Mouse (Mus musculus) olfactory bulb, adult 2 months (tissue): Measurements from ENCODE around the gene Ldlr. TPM values are rescaled to one million over a fixed set of nuclear protein-coding genes. Genes with fewer than 3 reads are reported as not detected.

Experiments used
- H3K27ac ChIP-seq: fragments of 200-500 bp; 2 replicates; pipeline ENCODE4 v1.5.1; 2012; ENCODE audit warnings: low read depth, low read length; ENCODE audit not compliant: insufficient read depth
- H3K4me1 ChIP-seq: fragments of 200-500 bp; 2 replicates; pipeline ENCODE4 v1.6.1; 2012; ENCODE audit warnings: low read length; ENCODE audit not compliant: control insufficient read depth, insufficient read depth
- H3K4me3 ChIP-seq: fragments of 200-500 bp; 2 replicates; pipeline ENCODE4 v1.5.1; 2012; ENCODE audit warnings: mild to moderate bottlenecking, low read depth, low read length, moderate library complexity; ENCODE audit not compliant: insufficient read depth
- CTCF ChIP-seq: fragments of 200-500 bp; IDR thresholded peaks from 2 replicates; pipeline ENCODE4 v1.5.1; 2012; ENCODE audit warnings: low read depth, mild to moderate bottlenecking, low read length, moderate library complexity; ENCODE audit not compliant: insufficient read depth
- POLR2A ChIP-seq: fragments of 200-500 bp; IDR thresholded peaks from 2 replicates; pipeline ENCODE4 v1.6.1; 2012; ENCODE audit warnings: mild to moderate bottlenecking, low read depth, low read length, moderate library complexity; ENCODE audit not compliant: insufficient read depth
- WGBS: fragments of 180-500 bp; shearing (Covaris S2); methylation state at CpG from one replicate; pipeline ENCODE4 v1.1.7; 2018; 5-methylcytosine and 5-hydroxymethylcytosine counted together
- polyA plus RNA-seq: library from polyadenylated mRNA; stranded (reverse); fragments of >200 nt; gene quantifications from 2 replicates; pipeline ENCODE4 v1.2.4, GENCODE M21; 2012; ENCODE audit warnings: low replicate concordance; ENCODE audit not compliant: missing spikeins, insufficient read depth, insufficient read length

The Ldlr gene
- polyA plus RNA-seq, 1 experiment = not detected

DNA sequence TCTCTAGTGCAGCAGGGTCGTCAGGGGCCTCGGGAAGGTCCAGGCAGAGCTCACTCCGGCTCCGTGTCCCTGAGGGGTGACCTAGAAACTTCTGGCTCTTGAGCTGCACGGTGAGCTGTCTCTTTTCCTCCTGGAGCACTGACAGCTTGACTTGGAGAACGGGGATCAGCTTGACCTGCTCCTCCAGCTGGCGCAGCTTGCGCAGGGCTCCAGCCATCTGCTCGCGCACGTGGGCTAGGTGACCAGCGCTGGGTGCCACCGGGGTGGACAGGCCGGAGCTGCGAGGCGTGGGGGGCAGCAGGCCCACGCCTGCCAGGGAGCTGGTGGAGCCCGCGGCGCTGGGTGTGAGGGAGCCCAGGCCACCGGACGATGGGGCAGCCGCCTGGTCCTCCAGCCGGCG, 71.6 kb downstream of the Ldlr start:
- Histone ChIP-seq H3K27ac (no peak overlapping the region), H3K4me1 (peaks cover 19% of the 10 kb centered on the region), H3K4me3 (no peak overlapping the region)
- TF ChIP-seq POLR2A (no peak), CTCF (no peak)
- 98% methylated on average over 25 of the region's 25 CpGs for WGBS

DNA sequence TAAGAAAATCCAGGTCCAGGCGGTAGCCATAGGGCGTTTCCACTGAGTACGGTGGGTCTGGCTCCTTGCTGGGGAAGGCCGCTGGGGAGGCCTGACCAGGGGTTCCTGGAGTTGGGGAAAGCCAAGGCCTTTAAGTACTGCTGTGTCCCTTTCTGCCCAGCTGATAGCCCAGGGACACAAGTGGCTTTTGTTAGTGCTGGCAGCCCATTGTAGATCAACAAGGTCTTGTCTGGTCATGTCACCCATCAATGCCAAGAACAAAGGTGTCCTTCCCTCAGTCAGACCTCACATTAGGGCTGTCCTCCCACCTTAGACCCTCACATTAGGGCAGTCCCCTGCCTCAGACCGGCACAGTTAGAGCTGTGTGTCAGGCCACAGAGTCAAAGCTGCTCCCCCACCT, 72.3 kb downstream of the Ldlr start:
- 85% methylated on average over 5 of the region's 5 CpGs for WGBS
- H3K4me3 ChIP-seq = no peak overlapping the region
- TF ChIP-seq POLR2A (no peak), CTCF (no peak)
- peaks cover 19% of the 10 kb centered on the region for H3K4me1 ChIP-seq
- no peak overlapping the region for H3K27ac ChIP-seq

DNA sequence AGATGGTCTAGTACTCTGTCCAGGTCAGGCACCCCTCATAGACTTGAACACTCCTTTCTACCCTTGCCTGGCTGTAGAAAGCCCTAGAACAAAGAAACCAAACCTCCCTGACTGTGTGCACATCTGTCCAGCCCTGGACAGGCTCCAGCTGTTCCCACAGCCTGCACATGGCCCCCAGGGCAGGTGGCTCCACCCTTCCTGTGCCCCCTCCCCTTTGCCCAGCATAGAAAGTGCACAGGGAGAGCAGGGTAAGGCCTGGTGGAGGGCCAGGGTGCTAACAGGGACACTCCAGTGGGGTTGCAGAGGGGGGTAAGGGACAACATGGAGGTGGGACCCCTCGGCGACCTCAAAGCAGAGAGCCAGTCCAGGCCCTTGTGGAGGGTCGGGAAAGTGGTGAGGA, 73.0 kb downstream of the Ldlr start:
- peaks cover 19% of the 10 kb centered on the region for H3K4me1 ChIP-seq
- no peak overlapping the region for H3K4me3 ChIP-seq
- no peak overlapping the region for H3K27ac ChIP-seq
- WGBS = 70% methylated on average over 3 of the region's 3 CpGs
- TF ChIP-seq POLR2A (no peak), CTCF (no peak)

DNA sequence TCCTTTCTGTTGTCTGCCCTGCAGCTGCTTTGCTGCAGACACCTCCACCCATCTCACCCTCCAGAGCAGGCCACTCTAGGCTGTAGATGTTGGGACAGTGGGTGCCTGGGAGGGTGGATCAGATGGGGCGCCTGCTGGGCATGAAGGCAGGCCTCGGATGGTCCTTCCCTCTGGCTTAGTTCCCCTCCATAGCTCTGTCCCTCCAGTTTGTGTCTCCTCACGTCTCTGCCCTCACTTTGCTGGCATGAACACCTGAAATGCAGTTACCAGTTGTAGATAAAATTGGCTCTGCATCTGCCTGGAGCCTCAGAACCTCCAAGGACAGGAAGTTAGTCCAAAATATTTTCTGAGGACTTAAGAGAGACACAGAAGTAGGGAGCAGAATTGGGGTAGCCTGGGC, 73.6 kb downstream of the Ldlr start:
- peaks cover 18% of the 10 kb centered on the region for H3K4me1 ChIP-seq
- 81% methylated on average over 3 of the region's 3 CpGs for WGBS
- no peak overlapping the region for H3K27ac ChIP-seq
- no peak overlapping the region for H3K4me3 ChIP-seq
- TF ChIP-seq POLR2A (no peak), CTCF (no peak)

DNA sequence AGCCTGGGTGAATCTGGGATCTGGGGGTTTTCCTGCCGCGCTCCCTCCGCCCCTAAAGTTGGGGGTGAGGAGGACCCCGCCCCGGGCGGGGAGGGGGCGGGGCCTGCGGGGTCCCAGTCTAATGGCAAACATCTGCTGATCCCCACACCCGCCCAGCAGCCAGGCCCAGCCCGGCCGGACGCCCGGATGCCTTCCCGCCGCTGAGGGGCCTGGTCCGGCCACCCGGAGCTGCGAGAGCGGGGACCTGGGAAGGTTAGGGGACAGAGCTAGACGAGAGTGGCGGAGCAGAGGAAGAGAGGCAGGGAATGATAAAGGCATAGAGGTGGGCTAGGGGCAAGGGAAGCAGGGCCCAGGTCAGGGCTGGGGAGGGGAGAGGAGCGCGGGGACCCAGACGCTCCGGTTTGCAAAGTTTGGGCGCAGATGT, 74.7 kb downstream of the Ldlr start:
- H3K27ac ChIP-seq = no peak overlapping the region
- 1% methylated on average over 26 of the region's 26 CpGs for WGBS

DNA sequence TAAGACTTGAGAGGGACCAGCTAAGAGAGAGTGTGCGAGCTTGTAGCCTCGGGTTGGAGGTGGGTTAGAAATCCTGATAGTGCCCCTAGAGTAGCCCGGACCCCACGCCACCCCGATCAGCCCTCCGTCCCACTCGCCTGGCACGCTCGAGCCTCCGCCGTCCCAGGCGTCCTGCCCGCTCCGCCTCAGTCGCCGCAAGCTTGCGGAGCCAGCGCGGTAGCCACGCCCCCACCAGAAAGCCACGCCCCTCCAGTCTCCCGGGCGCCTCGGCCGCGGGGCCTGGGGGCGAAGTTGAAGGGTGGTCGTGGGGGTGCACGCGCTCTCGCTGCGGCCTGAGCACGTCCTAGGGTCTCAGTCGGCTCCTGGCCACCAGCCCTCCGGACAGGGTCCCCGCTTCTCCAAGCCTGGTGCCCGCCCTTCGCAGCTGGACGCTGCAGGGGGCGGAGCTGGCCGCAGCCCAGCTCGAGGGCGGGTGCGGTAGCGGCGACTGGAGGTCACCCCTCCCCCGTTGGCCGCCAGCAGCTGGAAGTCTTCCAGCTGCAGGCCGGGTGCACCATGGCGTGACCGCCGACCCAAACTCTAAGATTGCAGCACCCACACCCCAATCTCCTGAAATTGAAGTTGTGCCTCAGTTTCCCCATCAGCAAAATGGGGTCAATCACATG, 75.2 kb downstream of the Ldlr start, which contains the start of gene Kank2:
TSS of gene Kank2 (minus strand) at position 400 of the 665 bp plus-strand sequence.
- H3K4me1 ChIP-seq = peaks cover 12% of the 10 kb centered on the region; the same call in 1 of the 2 replicates
- H3K4me3 ChIP-seq = peak within 1 kb of the TSS; percentile 58
- WGBS = under 1% methylated on average over 52 of the region's 52 CpGs
- TF ChIP-seq POLR2A = no peak; the same call in 1 of the 2 replicates
- no peak for TF ChIP-seq CTCF
- H3K27ac ChIP-seq = no peak within 1 kb of the TSS

More for the DNA sequence above, 74.7 kb downstream of the Ldlr start:
- TF ChIP-seq POLR2A (no peak), CTCF (no peak)
- peaks cover 13% of the 10 kb centered on the region for H3K4me1 ChIP-seq
- peak overlapping the region; percentile 58 for H3K4me3 ChIP-seq

DNA sequence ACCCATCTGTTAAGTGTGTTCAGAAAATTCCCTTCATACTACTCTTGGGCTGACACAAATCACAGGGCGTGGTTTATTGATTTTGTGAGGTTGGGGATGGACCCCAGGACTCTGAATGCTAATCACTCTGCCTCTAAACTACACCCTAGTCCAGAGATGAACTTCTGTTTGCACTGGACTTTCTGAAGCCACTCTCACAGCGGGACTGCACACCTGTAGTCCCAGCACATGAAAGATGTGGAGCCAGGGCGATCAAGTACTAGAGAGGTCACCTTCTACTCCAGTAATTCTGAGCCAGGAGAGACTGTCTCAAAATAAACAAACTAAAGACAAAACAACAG, 75.7 kb downstream of the Ldlr start:
- 65% methylated on average over 3 of the region's 3 CpGs for WGBS
- no peak overlapping the region for H3K27ac ChIP-seq
- H3K4me1 ChIP-seq = peaks cover 17% of the 10 kb centered on the region
- H3K4me3 ChIP-seq = peak overlapping the region; percentile 58
- TF ChIP-seq CTCF (no peak), POLR2A (no peak)

Other genes starting within 250 kb of the Ldlr start
- not detected in 2 replicates for gene Tmed1, start 213.2 kb upstream of the Ldlr start, polyA plus RNA-seq
- not detected in 2 replicates for gene AB124611, start 197.3 kb upstream of the Ldlr start, polyA plus RNA-seq
- gene Carm1, start 176.6 kb upstream of the Ldlr start, polyA plus RNA-seq = not detected in 2 replicates
- gene Timm29, start 130.8 kb upstream of the Ldlr start, polyA plus RNA-seq = not detected in 2 replicates
- gene Yipf2, start 130.7 kb upstream of the Ldlr start, polyA plus RNA-seq = not detected in 2 replicates
- 109 and 120 TPM in 2 replicates for gene Smarca4, start 107.3 kb upstream of the Ldlr start, polyA plus RNA-seq
- not detected in 2 replicates for gene Spc24, start 36.8 kb downstream of the Ldlr start, polyA plus RNA-seq
- not detected in 2 replicates for gene Kank2, start 75.3 kb downstream of the Ldlr start, polyA plus RNA-seq
- gene Angptl8, start 112.0 kb downstream of the Ldlr start, polyA plus RNA-seq = not detected in 2 replicates
- gene Dock6, start 129.2 kb downstream of the Ldlr start, polyA plus RNA-seq = not detected in 2 replicates
- not detected in 2 replicates for gene Rab3d, start 194.7 kb downstream of the Ldlr start, polyA plus RNA-seq
- gene Ccdc159, start 204.0 kb downstream of the Ldlr start, polyA plus RNA-seq = not detected in 2 replicates
- gene Tmem205, start 204.1 kb downstream of the Ldlr start, polyA plus RNA-seq = not detected in 2 replicates
- gene Plppr2, start 213.6 kb downstream of the Ldlr start, polyA plus RNA-seq = not detected in 2 replicates
- gene Swsap1, start 232.3 kb downstream of the Ldlr start, polyA plus RNA-seq = not detected in 2 replicates
- gene Epor, start 240.0 kb downstream of the Ldlr start, polyA plus RNA-seq = not detected in 2 replicates